Mouse (Mus musculus) embryonic facial prominence, embryonic 15.5 days (tissue): ENCODE measurements at regions not wholly inside any gene's neighbourhood (a gene's known extent, or its start where the extent isn't known, plus 50 kb on each side); places are given as distances from the start of the nearest gene placed in this dataset.

Experiments
- ATAC-seq: fragments of 200-750 bp; cut with Nextera tagmentation; 2 replicates; pipeline ENCODE4 v1.8.0; 2017; ENCODE audit warnings: low read depth, moderate TSS enrichment; ENCODE audit not compliant: insufficient number of reproducible peaks, low FRiP score, low TSS enrichment
- H3K27ac ChIP-seq: fragments of 300-500 bp; sonication (generic); replicated peaks from 2 replicates; pipeline ENCODE4 v1.5.1; 2015; ENCODE audit warnings: mild to moderate bottlenecking, inconsistent platforms
- H3K27me3 ChIP-seq: fragments of 300-500 bp; sonication (generic); 2 replicates; pipeline ENCODE4 v1.6.1; 2015; ENCODE audit warnings: inconsistent platforms
- H3K36me3 ChIP-seq: fragments of 300-500 bp; sonication (generic); 2 replicates; pipeline ENCODE4 v1.6.1; 2015; ENCODE audit warnings: mild to moderate bottlenecking, inconsistent platforms
- H3K4me1 ChIP-seq: fragments of 300-500 bp; sonication (generic); 2 replicates; pipeline ENCODE4 v1.6.1; 2015; ENCODE audit warnings: inconsistent platforms
- H3K4me2 ChIP-seq: fragments of 300-500 bp; sonication (generic); replicated peaks from 2 replicates; pipeline ENCODE4 v1.6.1; 2015; ENCODE audit warnings: mild to moderate bottlenecking, inconsistent platforms
- H3K4me3 ChIP-seq: fragments of 300-500 bp; sonication (generic); replicated peaks from 2 replicates; pipeline ENCODE4 v1.5.1; 2015; ENCODE audit warnings: mild to moderate bottlenecking, inconsistent platforms
- H3K9ac ChIP-seq: fragments of 300-500 bp; sonication (generic); 2 replicates; pipeline ENCODE4 v1.6.1; 2015; ENCODE audit warnings: inconsistent platforms
- H3K9me3 ChIP-seq: fragments of 300-500 bp; sonication (generic); replicated peaks from 2 replicates; pipeline ENCODE4 v1.6.1; 2016; ENCODE audit warnings: inconsistent platforms
- WGBS: fragments of 180-500 bp; shearing (Covaris S2); methylation state at CpG from one replicate; pipeline ENCODE4 v1.1.7; 2015; 5-methylcytosine and 5-hydroxymethylcytosine counted together

- Histone ChIP-seq H3K9ac (no peak overlapping the region), H3K9me3 (no peaks in the 10 kb centered on the region), H3K27me3 (no peaks in the 10 kb centered on the region), H3K27ac (no peak overlapping the region), H3K4me3 (no peak overlapping the region), H3K36me3 (no peaks in the 10 kb centered on the region), H3K4me2 (no peak overlapping the region), H3K4me1 (no peaks in the 10 kb centered on the region)
- ATAC-seq, result no peak
- 66% methylated on average over 4 of the region's 4 CpGs for WGBS
Measured at GRCm38 (mm10) chr17:49219512-49220197, 208.5 kb upstream of the Mocs1 start.

- Histone ChIP-seq H3K4me3 (no peak overlapping the region), H3K9me3 (no peaks in the 10 kb centered on the region), H3K27ac (no peak overlapping the region), H3K36me3 (no peaks in the 10 kb centered on the region), H3K4me2 (no peak overlapping the region), H3K9ac (no peak overlapping the region), H3K4me1 (0 out of 2 replicates have a peak, but pooled peaks cover 5% of the 10 kb centered on the region), H3K27me3 (no peaks in the 10 kb centered on the region; the same call in 1 of the 2 replicates)
- ATAC-seq, result no peak
- 83% methylated on average over 7 of the region's 7 CpGs for WGBS
Measured at GRCm38 (mm10) chr17:49223212-49223611, 204.9 kb upstream of the Mocs1 start.

- H3K9ac ChIP-seq, result no peak overlapping the region
- no peak overlapping the region for H3K4me2 ChIP-seq
- 67% methylated on average over 2 of the region's 2 CpGs for WGBS
- H3K9me3 ChIP-seq, result no peaks in the 10 kb centered on the region
- H3K27ac ChIP-seq, result no peak overlapping the region
- H3K4me1 ChIP-seq, result 0 out of 2 replicates have a peak, but pooled peaks cover 5% of the 10 kb centered on the region
- no peak for ATAC-seq
- no peak overlapping the region for H3K4me3 ChIP-seq
- H3K27me3 ChIP-seq, result no peaks in the 10 kb centered on the region; the same call in 1 of the 2 replicates
- no peaks in the 10 kb centered on the region for H3K36me3 ChIP-seq
Measured at GRCm38 (mm10) chr17:49223651-49224050, 204.5 kb upstream of the Mocs1 start.

- Histone ChIP-seq H3K36me3 (no peaks in the 10 kb centered on the region), H3K27ac (no peak overlapping the region), H3K27me3 (no peaks in the 10 kb centered on the region; the same call in 1 of the 2 replicates), H3K9me3 (no peaks in the 10 kb centered on the region), H3K4me1 (0 out of 2 replicates have a peak, but pooled peaks cover 5% of the 10 kb centered on the region), H3K4me2 (no peak overlapping the region), H3K9ac (no peak overlapping the region), H3K4me3 (no peak overlapping the region)
- 58% methylated on average over 9 of the region's 9 CpGs for WGBS
- ATAC-seq, result no peak
Measured at GRCm38 (mm10) chr17:49225255-49226015, 202.7 kb upstream of the Mocs1 start.

GRCm38 (mm10) chr17:49226016-49226400, 202.2 kb upstream of the Mocs1 start:
- no peak overlapping the region for H3K27ac ChIP-seq
- H3K9ac ChIP-seq, result no peak overlapping the region
- no peak overlapping the region for H3K4me2 ChIP-seq
- no peak overlapping the region for H3K4me3 ChIP-seq
- H3K27me3 ChIP-seq, result no peaks in the 10 kb centered on the region; the same call in 1 of the 2 replicates
- ATAC-seq, result no peak
- H3K36me3 ChIP-seq, result no peaks in the 10 kb centered on the region
- H3K4me1 ChIP-seq, result 0 out of 2 replicates have a peak, but pooled peaks cover 5% of the 10 kb centered on the region
- WGBS, result 71% methylated on average over 6 of the region's 6 CpGs
- no peaks in the 10 kb centered on the region for H3K9me3 ChIP-seq

- peak; percentile 30; the same call in 1 of the 2 replicates for ATAC-seq
- Histone ChIP-seq H3K27ac (no peak overlapping the region), H3K4me1 (no peaks in the 10 kb centered on the region), H3K27me3 (no peaks in the 10 kb centered on the region; the same call in 1 of the 2 replicates), H3K4me2 (no peak overlapping the region), H3K4me3 (no peak overlapping the region), H3K36me3 (no peaks in the 10 kb centered on the region), H3K9ac (no peak overlapping the region), H3K9me3 (no peaks in the 10 kb centered on the region)
- WGBS, result 27% methylated on average over 3 of the region's 3 CpGs
Measured at GRCm38 (mm10) chr17:49231287-49231686, 196.9 kb upstream of the Mocs1 start.

- no peaks in the 10 kb centered on the region for H3K4me1 ChIP-seq
- no peak overlapping the region for H3K4me3 ChIP-seq
- no peaks in the 10 kb centered on the region for H3K36me3 ChIP-seq
- H3K9ac ChIP-seq, result no peak overlapping the region
- H3K27me3 ChIP-seq, result no peaks in the 10 kb centered on the region
- no peaks in the 10 kb centered on the region for H3K9me3 ChIP-seq
- no peak overlapping the region for H3K27ac ChIP-seq
- ATAC-seq, result no peak
- no peak overlapping the region for H3K4me2 ChIP-seq
Measured at GRCm38 (mm10) chr17:49240097-49240496, 188.1 kb upstream of the Mocs1 start.

- Histone ChIP-seq H3K4me3 (no peak overlapping the region), H3K27ac (no peak overlapping the region), H3K9me3 (no peaks in the 10 kb centered on the region), H3K27me3 (no peaks in the 10 kb centered on the region), H3K36me3 (no peaks in the 10 kb centered on the region), H3K9ac (no peak overlapping the region), H3K4me2 (no peak overlapping the region), H3K4me1 (no peaks in the 10 kb centered on the region; the same call in 1 of the 2 replicates)
- no peak for ATAC-seq
- WGBS, result 64% methylated on average over 2 of the region's 2 CpGs
Measured at GRCm38 (mm10) chr17:49243419-49243818, 184.7 kb upstream of the Mocs1 start.

GRCm38 (mm10) chr17:49245013-49245412, 183.1 kb upstream of the Mocs1 start:
- Histone ChIP-seq H3K4me3 (no peak overlapping the region), H3K9me3 (no peaks in the 10 kb centered on the region)

GRCm38 (mm10) chr17:49247215-49247614, 180.9 kb upstream of the Mocs1 start:
- no peak for ATAC-seq
- Histone ChIP-seq H3K4me2 (0 out of 2 replicates have a peak overlapping the region, but pooled peaks have one; percentile 4), H3K4me1 (peaks cover 4% of the 10 kb centered on the region; the same call in 1 of the 2 replicates), H3K4me3 (no peak overlapping the region), H3K36me3 (no peaks in the 10 kb centered on the region), H3K9ac (no peak overlapping the region), H3K27me3 (no peaks in the 10 kb centered on the region), H3K27ac (no peak overlapping the region), H3K9me3 (no peaks in the 10 kb centered on the region)
- WGBS, result 46% methylated on average over 17 of the region's 17 CpGs

More at GRCm38 (mm10) chr17:49245013-49245412, 183.1 kb upstream of the Mocs1 start:
- Histone ChIP-seq H3K9ac (no peak overlapping the region), H3K27me3 (no peaks in the 10 kb centered on the region), H3K36me3 (no peaks in the 10 kb centered on the region), H3K4me2 (no peak overlapping the region), H3K27ac (no peak overlapping the region), H3K4me1 (peaks cover 4% of the 10 kb centered on the region; the same call in 1 of the 2 replicates)
- WGBS, result 59% methylated on average over 2 of the region's 2 CpGs
- no peak for ATAC-seq

GRCm38 (mm10) chr17:49250726-49251537, 177.2 kb upstream of the Mocs1 start:
- H3K4me3 ChIP-seq, result no peak overlapping the region
- no peak overlapping the region for H3K27ac ChIP-seq
- H3K4me2 ChIP-seq, result no peak overlapping the region
- no peaks in the 10 kb centered on the region for H3K36me3 ChIP-seq
- H3K27me3 ChIP-seq, result no peaks in the 10 kb centered on the region
- no peak overlapping the region for H3K9ac ChIP-seq
- peaks cover 4% of the 10 kb centered on the region; the same call in 1 of the 2 replicates for H3K4me1 ChIP-seq
- no peak for ATAC-seq
- no peaks in the 10 kb centered on the region for H3K9me3 ChIP-seq
- 36% methylated on average over 8 of the region's 8 CpGs for WGBS
